Comparison of ENCODE assay signal across 12 mouse cellular contexts in the genomic region with DNA sequence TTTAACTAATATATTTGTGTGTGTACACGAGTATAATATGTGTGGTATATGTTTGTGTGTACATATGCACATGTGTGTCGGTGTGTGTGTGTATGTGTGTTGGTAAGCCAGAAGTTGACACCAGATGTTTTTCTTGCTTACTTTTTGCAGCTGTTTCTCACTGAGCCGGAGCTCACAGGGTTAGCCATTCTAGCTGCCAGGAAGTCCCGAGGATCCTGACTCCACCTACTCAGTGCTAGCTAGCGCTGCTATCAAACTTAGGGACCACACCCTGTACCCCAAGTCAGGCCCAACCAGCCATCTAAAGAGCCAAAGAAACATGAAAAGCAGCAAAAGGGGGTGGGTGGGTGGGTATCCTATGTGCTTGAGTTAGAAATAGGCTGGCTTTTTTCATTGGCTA. TPM values are rescaled to one million over a fixed set of nuclear protein-coding genes. Genes with fewer than 3 reads are reported as not detected.
A peak's percentile ranks its signal among the peaks of the same experiment; 100 is the strongest.
DNase-seq lines count a peak whose midpoint lies in the region; ATAC-seq and TF ChIP-seq lines count a peak whose summit lies in the region.
"Had no signal": no experiment of that assay in that cellular context is flagged by ENCODE, and none has a peak within 500 bp of the region (broad histone marks: within the 10 kb centered on the region; RNA-seq: fewer than 3 reads in every experiment).

No protein-coding gene starts in this region.

- H3K27me3 ChIP-seq in intestine, embryonic 15.5 days (replicated peaks): no peaks in the 10 kb centered on the region
- no peaks in the 10 kb centered on the region for H3K27me3 ChIP-seq in intestine, postnatal 0 days (replicated peaks; ENCODE audit: control insufficient read depth, insufficient read depth, low read length)
- no peaks in the 10 kb centered on the region for H3K27me3 ChIP-seq in liver, postnatal 0 days (ENCODE audit: insufficient read depth, low read length)
- H3K27me3 ChIP-seq in midbrain, embryonic 16.5 days (ENCODE audit: control insufficient read depth, insufficient read depth, low read depth, low read length): no peaks in the 10 kb centered on the region
- H3K27me3 ChIP-seq: limb, embryonic 13.5 days had no signal

- no peak overlapping the region for H3K9ac ChIP-seq in intestine, embryonic 15.5 days
- H3K9ac ChIP-seq in intestine, postnatal 0 days (ENCODE audit: low read depth, low read length): no peak overlapping the region
- H3K9ac ChIP-seq in liver, postnatal 0 days (replicated peaks): 0 out of 2 replicates have a peak overlapping the region, but pooled peaks have one; percentile 5
- H3K9ac ChIP-seq in midbrain, embryonic 16.5 days (ENCODE audit: low read depth, low read length): no peak overlapping the region
- H3K9ac ChIP-seq: limb, embryonic 13.5 days had no signal

- DNase-seq in c-Kit-positive CD71-positive TER-119-negative erythroid progenitor cells, embryonic 14.5 days (ENCODE audit: low read depth): peak; percentile 66
- DNase-seq in liver, postnatal 0 days: peak; percentile 52
- DNase-seq in thymus, postnatal 10 days (ENCODE audit: low spot score in 2 of 2): peak; percentile 20 to 42
- DNase-seq in embryo, embryonic 11 days: no peak
- DNase-seq in ovary, postnatal 14 days (ENCODE audit: low spot score): no peak
- DNase-seq: cerebellum, adult 9-11 months; kidney, adult 9 months had no signal

- no peak for TF ChIP-seq CTCF in intestine, postnatal 0 days (IDR thresholded peaks at IDR 0.05; ENCODE audit: low read depth)
- no peak for TF ChIP-seq CTCF in liver, postnatal 0 days (IDR thresholded peaks at IDR 0.05; ENCODE audit: low read depth)

- H3K36me3 ChIP-seq in intestine, embryonic 15.5 days: no peaks in the 10 kb centered on the region
- no peaks in the 10 kb centered on the region for H3K36me3 ChIP-seq in intestine, postnatal 0 days (ENCODE audit: control insufficient read depth, insufficient read depth)
- H3K36me3 ChIP-seq in liver, postnatal 0 days (replicated peaks; ENCODE audit: insufficient read depth, low read length): no peaks in the 10 kb centered on the region
- no peaks in the 10 kb centered on the region for H3K36me3 ChIP-seq in midbrain, embryonic 16.5 days (ENCODE audit: control insufficient read depth, insufficient read depth, low read length)
- H3K36me3 ChIP-seq: limb, embryonic 13.5 days had no signal

- WGBS in intestine, embryonic 15.5 days: 43% methylated on average over 5 of the region's 5 CpGs
- WGBS in intestine, postnatal 0 days: 38% methylated on average over 5 of the region's 5 CpGs
- WGBS in liver, postnatal 0 days (ENCODE audit: insufficient replicate concordance): 37% methylated on average over 5 of the region's 5 CpGs
- WGBS in midbrain, embryonic 16.5 days: 83% methylated on average over 5 of the region's 5 CpGs

- no peaks in the 10 kb centered on the region for H3K9me3 ChIP-seq in intestine, embryonic 15.5 days
- no peaks in the 10 kb centered on the region for H3K9me3 ChIP-seq in intestine, postnatal 0 days (ENCODE audit: control insufficient read depth)
- H3K9me3 ChIP-seq in liver, postnatal 0 days (ENCODE audit: low read length): no peaks in the 10 kb centered on the region
- H3K9me3 ChIP-seq in midbrain, embryonic 16.5 days (replicated peaks; ENCODE audit: control insufficient read depth, low read length, poor library complexity, severe bottlenecking): no peaks in the 10 kb centered on the region
- H3K9me3 ChIP-seq: limb, embryonic 13.5 days had no signal

- H3K4me3 ChIP-seq in intestine, embryonic 15.5 days (replicated peaks): no peak overlapping the region
- no peak overlapping the region for H3K4me3 ChIP-seq in intestine, postnatal 0 days (ENCODE audit: low read depth, low read length)
- no peak overlapping the region for H3K4me3 ChIP-seq in liver, postnatal 0 days (ENCODE audit: low read depth, low read length)
- H3K4me3 ChIP-seq in midbrain, embryonic 16.5 days (ENCODE audit: low read depth, low read length): no peak overlapping the region
- H3K4me3 ChIP-seq: limb, embryonic 13.5 days had no signal

- TF ChIP-seq EP300 in liver, postnatal 0 days (IDR thresholded peaks at IDR 0.05; ENCODE audit: low read depth): no peak

- H3K4me2 ChIP-seq in intestine, embryonic 15.5 days (replicated peaks): no peak overlapping the region
- H3K4me2 ChIP-seq in intestine, postnatal 0 days (replicated peaks; ENCODE audit: low read depth): no peak overlapping the region
- peak overlapping the region; percentile 36 for H3K4me2 ChIP-seq in liver, postnatal 0 days (ENCODE audit: low read depth, low read length)
- no peak overlapping the region for H3K4me2 ChIP-seq in midbrain, embryonic 16.5 days (ENCODE audit: low read length)
- H3K4me2 ChIP-seq: limb, embryonic 13.5 days had no signal

- H3K4me1 ChIP-seq in intestine, embryonic 15.5 days (replicated peaks): peaks cover 8% of the 10 kb centered on the region
- H3K4me1 ChIP-seq in intestine, postnatal 0 days (replicated peaks; ENCODE audit: control insufficient read depth, insufficient read depth, low read length): no peaks in the 10 kb centered on the region
- H3K4me1 ChIP-seq in liver, postnatal 0 days (ENCODE audit: insufficient read depth): peaks cover 61% of the 10 kb centered on the region
- no peaks in the 10 kb centered on the region for H3K4me1 ChIP-seq in midbrain, embryonic 16.5 days (ENCODE audit: control insufficient read depth, insufficient read depth, low read length)

- 0 out of 2 replicates have a peak, but pooled peaks have one; percentile 55 for ATAC-seq in intestine, embryonic 15.5 days
- no peak for ATAC-seq in intestine, postnatal 0 days
- ATAC-seq in liver, postnatal 0 days: peak; percentile 74
- ATAC-seq in midbrain, embryonic 16.5 days: no peak
- ATAC-seq: forebrain, embryonic 14.5 days had no signal

- H3K27ac ChIP-seq in intestine, embryonic 15.5 days: no peak overlapping the region
- no peak overlapping the region for H3K27ac ChIP-seq in intestine, postnatal 0 days (ENCODE audit: low read depth, low read length)
- peak overlapping the region; percentile 58 for H3K27ac ChIP-seq in liver, postnatal 0 days (ENCODE audit: low read depth)
- H3K27ac ChIP-seq in midbrain, embryonic 16.5 days (ENCODE audit: low read length): no peak overlapping the region
- H3K27ac ChIP-seq: limb, embryonic 13.5 days had no signal

RNA-seq across cellular contexts. Expression of a gene that starts 23.1 kb away (rescaled TPM):
- polyA plus RNA-seq in intestine, embryonic 15.5 days (2015; fragmentation: Nextera tagmentation; extraction: Ambion mirVana): 13.3 and 14.2 TPM in 2 replicates
- polyA plus RNA-seq in intestine, postnatal 0 days (2015; fragmentation: Nextera tagmentation; extraction: Ambion mirVana): 4.4 and 4.8 TPM in 2 replicates
- polyA plus RNA-seq in liver, postnatal 0 days (2015; fragmentation: Nextera tagmentation; extraction: Ambion mirVana): 6.8 and 9.1 TPM in 2 replicates
- 44.8 and 48.0 TPM in 2 replicates for polyA plus RNA-seq in midbrain, embryonic 16.5 days (2015; fragmentation: Nextera tagmentation; extraction: Ambion mirVana)

RNA-seq across cellular contexts. Expression of a gene that starts 31.9 kb away (rescaled TPM):
- 158 and 168 TPM in 2 replicates for polyA plus RNA-seq in intestine, embryonic 15.5 days (2015; fragmentation: Nextera tagmentation; extraction: Ambion mirVana)
- 89.4 and 95.2 TPM in 2 replicates for polyA plus RNA-seq in intestine, postnatal 0 days (2015; fragmentation: Nextera tagmentation; extraction: Ambion mirVana)
- polyA plus RNA-seq in liver, postnatal 0 days (2015; fragmentation: Nextera tagmentation; extraction: Ambion mirVana): 78.8 and 79.6 TPM in 2 replicates
- 155 and 156 TPM in 2 replicates for polyA plus RNA-seq in midbrain, embryonic 16.5 days (2015; fragmentation: Nextera tagmentation; extraction: Ambion mirVana)

Comparison
In these comparisons a context has a peak if more than half of its experiments do, and no peak if none do; other contexts are left out.
1. ATAC-seq: peak in intestine, embryonic 15.5 days (single experiment) and liver, postnatal 0 days (single experiment); none in intestine, postnatal 0 days (single experiment) and midbrain, embryonic 16.5 days (single experiment).
2. DNase-seq: peak in c-Kit-positive CD71-positive TER-119-negative erythroid progenitor cells, embryonic 14.5 days (single experiment), liver, postnatal 0 days (single experiment) and thymus, postnatal 10 days (2 of 2); none in embryo, embryonic 11 days (single experiment) and ovary, postnatal 14 days (single experiment).